Mouse (Mus musculus) CD8-positive naive resting alpha-beta T cell, adult 2 months (primary cell): Measurements from ENCODE around the gene Erc2.

Experiments used
- DNase-seq, 2 experiments: peaks; one replicate each; pipeline ENCODE4 v3.0.0; 2022; ENCODE audit warnings: low read depth in 2 of 2, low spot score in 2 of 2

Gene Erc2

DNA sequence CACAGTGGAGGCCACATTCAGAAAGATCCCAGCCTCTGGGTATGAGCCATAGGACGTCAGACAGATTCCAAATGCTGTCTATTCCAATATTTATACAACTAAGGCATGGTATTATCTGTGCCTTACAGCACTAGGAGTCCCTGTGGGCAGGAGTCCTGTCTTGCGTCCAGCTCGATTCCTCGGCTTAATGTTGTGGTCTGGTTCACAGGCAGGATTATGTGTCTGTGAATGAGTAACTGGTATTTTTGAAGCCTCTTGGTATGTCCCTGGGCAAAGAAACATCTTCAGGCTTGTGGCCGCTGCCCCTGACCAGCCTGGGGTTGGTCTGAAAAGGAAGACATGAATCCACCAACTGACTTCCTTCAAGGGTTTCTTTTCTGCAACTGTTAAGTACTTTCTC, 153.1 kb downstream of the Erc2 start:
- no peak for DNase-seq

DNA sequence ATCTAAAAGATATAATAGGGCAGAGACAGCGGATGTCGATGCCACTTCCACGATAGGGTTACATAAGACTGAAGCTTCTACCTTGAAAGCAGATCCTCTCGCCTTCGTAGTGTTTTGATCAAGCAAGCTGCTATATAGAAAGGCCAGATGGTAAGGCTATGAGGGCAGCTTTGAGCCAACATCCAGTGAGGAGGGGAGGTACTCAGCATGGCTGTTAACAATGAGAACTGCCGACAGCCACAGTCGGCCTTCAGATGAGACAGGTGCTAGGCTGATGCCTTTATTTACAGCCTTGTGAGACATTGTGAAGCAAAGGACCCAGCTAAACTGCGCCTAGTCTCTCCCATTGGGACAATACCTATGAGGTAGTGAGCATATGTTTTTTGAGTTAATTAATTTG, 156.3 kb downstream of the Erc2 start:
- no peak for DNase-seq

DNA sequence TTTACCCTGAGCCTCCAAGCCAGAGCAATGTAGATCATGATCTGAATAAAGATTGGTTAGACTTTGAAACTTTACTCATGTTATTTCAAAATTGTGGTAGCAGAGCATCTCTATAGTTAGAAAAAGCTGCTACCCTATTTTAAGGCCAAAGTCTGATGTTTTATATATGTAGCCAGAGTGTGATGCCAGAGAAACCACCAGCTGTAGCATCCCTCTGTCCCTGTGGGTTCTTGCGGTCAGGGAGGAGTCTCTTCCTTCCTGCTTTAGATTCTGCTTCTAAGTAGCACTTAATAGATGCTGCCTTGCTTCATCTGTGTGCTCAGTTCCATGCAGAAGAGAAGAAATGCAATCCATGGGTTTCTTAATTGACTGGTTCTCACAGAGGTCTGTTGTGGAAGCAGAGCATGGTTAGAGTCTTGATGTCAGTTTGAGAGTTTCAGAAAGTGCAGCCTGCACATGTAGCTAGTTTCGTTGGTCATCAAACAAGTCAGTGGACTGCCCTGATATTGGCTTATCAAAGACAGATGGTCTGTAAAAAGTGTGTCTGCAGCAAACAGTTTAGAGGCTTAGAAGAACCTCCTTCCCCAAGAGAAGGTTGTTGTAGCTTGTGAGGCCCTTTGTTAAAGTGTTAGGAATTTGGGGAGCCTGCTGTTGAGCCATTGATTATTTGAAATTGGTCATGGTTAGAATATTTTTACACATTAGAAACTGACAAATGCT, 156.9 kb downstream of the Erc2 start:
- no peak for DNase-seq

DNA sequence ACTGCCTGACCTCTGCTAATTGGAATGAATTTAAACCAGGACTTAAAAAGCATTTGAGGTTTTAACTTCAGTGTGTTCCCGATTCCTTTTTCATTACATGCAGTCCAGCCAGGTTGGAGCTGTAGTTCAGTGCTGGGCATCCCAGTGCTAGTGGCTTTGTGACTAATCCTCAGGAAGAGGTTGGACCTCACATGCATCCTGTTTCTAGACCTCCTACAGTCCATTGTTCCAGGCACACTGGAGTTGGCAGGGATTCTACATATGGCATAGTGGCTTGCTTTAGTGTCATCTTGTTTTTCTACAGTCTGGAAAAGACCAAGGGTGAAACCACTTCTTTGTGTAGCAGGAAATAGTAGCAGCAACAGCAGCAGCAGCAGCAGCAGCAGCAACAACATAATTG, 159.0 kb downstream of the Erc2 start:
- no peak for DNase-seq

DNA sequence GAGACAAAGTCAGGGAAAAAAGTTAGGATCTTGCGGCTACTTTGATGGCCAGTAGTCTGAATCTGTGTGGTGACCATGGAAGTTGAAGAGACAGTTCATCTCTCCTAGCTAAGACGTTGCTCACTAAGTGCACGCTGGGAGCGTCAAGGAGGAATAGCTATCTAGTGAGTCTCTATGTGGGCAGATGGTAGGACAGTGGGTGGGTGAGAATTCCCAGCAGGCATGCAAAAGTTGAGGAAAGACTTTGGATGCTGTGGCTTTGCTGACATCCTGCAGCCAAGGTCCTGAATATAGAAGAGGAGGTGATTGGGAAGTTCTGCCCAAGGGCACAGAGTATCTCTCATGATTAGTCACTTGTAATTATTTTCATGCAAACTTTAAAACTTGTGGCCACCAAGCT, 162.6 kb downstream of the Erc2 start:
- DNase-seq = no peak

DNA sequence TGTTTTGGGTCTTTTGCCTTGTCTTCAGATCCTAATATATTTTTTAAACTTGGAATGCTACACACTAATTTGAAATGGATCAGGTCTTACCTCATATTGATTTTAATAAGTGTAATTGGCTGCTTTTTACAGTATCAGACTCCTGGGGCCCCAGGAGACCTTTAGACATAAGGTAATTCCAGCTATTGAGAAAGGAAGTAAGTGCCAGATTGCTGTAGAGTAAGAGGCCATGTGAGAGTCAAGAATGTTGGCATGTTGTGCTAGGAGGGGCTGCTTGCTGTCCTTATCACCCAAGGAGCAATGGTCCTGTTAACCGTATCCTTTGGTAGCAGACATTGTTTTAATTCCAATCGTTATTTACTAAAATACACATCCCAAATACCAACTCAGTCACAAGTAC, 163.3 kb downstream of the Erc2 start:
- no peak for DNase-seq

DNA sequence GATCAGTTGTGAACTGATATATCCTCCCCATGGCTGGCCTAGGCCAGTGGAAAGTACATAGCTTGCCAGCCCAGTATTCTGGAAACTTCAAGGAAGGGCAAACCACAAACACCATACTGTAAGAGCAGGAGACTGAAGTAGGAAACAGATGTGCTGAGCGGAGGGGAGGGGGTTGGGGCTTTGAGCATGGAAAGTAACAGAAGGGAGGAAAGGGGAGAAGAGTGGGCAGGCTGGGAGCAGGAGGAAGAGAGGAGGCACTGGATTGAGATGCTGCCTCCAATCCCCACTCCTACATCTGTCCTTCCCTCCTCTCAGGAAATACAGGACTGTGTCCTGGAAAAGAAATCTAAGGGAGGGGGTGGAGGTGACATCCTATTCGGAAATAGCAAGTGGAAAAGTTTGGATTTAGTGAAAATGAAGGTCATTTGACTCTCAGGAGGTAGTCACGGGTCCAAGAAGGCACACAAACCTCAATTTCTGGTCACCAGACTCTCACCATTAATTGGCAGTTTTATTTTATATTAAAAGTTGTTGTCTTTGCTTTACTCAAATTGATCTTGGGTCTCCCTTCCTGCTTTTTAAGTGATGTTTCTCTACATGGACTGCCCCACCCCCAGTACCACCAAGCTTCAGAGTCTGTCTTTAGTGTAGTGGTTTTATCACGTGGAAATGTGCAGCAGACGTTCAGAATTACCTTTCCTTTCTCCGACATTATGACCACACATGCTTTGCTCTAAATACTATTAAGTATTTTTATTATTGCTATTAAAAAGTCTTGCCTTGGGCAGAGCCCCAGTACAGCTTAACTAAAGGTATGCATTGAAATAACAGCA, 167.1 kb downstream of the Erc2 start:
- DNase-seq = no peak

DNA sequence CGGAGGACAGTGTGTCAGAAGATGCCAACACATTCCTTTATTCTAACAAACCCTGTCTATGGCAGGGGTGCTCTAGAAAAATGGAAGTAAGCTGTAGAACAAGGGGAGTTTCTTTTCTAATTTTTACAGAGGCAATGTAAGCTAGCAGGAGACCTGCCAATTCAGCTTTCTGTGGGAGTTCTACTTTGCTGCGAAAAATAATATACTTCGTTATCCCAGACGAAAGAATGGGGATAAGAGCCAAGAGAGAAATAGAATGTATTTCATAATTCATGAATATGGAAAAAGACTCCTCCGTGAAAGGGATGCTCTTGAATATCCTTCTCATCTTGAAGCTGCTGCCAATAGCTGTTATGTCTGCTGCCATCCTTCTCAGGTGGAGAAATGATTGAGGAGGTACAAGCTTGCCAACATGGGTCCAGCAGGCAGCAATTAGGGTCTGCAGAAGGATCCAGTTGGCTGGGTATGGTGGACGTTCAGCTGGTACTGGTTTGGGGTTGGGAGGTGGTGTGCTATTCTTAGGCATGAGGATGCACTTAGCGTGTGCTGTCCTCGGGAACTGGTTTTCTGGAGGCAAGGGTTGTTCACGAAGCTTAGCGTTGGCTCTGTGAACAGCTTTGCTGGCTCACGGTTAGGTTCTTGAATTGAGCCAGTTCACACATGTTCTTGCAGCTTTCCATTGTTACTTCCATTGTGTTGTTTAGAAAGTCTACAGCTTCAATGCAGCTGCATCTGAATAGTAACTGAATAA, 176.1 kb downstream of the Erc2 start:
- no peak for DNase-seq

DNA sequence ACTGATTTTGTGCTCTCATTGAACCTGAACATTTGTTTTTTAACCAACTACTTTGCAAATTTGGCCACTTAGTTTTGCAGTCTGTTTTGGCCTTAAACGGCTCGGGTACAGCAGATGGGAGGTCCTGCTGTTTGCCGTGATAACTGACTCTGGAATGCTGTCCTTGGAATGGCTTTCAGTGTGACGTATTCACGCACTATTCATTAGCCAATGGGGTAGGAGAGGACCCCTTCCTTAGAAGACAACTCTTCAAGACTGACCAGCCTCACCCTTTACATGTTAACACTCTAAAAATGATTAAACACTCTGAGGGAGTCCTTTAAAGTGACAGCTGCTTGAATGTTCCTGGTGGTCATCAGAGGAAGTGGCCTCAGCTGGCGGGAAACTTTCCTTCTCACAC, 178.5 kb downstream of the Erc2 start:
- DNase-seq = no peak

DNA sequence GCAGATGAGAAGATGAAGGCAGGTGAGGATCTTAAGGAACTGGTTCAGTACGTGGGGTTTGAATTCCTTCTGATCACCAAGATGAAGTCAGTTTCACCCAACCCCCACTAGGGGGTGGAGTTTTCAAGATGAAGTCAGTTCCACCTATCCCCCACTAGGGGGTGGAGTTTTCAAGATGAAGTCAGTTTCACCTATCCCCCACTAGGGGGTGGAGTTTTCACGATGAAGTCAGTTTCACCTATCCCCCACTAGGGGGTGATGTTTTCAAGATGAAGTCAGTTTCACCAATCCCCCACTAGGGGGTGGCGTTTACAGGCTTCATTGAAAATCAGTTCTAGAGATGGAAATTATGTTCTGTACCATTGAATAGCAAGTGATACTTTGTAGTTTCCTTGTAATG, 181.7 kb downstream of the Erc2 start:
- DNase-seq = peak in 1 of 2 experiments; percentile 0

DNA sequence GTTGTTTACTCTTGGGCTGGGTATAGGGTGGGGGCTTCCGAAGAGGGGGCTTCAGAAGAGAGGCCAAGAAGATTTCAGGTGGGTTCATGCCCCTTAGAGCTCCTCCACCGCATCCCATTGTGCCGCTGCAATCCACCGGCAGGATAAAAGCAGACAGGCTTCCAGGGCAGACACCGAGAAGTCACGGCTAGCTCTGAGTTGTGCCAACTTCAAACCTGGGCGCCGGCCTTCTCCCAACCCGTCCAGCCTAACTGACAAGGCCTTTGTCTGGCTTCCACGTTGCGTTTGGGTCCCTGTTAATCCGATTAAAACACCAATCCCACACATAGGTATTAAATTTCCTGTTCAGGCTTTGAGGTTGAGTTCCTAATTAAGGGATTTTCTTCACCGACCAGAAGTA, 182.8 kb downstream of the Erc2 start:
- no peak for DNase-seq

DNA sequence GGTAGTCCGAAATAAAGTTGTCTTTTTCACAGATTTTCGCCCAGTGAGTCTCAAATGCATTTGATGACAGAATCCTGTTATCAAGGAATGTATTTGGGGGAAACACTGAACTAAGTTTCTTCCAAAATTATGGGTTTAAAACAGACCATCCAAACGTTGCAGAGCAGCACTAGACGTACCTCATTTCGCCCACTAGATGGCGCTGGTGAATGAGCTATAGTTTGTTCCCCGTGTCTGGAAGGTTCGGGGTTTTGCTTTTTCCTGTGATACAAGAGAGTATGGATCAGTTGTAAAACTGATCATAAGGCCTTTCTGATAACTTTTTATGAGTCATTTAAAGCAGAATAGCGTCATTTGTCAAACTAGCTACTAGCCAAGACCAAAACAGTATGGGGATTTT, 185.9 kb downstream of the Erc2 start:
- no peak for DNase-seq

DNA sequence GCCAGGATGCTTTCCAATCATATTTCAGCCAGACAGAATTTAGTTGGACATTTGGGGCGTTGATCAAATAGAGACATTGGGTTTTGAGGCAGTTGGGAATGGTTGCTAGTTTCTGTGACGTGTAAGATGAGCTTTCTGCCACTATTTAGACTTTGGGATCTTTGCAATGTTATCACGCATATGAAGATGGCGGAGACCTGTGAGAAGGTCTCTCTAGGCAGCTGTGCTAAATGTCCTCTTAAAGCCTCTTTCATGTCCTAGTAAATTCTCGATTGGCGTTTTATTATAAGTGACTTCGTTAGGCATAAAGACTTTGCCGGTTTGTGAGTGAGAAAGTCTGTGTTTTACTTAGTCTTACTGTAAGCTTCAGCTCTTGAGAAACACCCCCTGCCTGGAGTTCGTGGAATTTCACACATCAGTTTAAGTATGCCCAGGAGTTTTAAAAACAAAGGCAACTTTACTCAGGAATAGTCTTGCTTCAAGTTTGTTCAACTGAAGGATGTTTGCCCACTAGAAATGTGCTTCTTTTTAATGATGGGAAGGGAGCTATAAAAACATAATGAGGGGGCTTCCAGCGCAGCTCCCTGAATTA, 186.4 kb downstream of the Erc2 start:
- no peak for DNase-seq

DNA sequence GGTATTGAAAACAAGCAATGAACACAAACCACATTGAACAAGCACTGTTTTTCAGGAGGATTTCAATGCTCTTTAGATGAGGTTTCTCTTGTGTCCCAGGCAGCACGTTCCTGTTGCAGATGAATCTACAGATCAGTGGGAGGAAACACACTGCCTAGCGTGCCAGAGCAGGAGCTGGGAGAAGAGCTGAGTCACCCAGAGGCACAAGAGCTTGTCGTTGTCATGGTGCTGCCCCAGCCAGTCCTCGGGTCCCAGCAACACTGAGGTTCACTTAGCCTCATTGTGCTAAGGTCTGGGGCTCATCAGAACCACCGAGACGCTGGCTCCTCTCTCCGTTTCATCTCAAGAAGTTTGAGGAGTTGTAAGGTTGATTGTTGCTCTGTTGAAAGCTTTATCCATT, 188.6 kb downstream of the Erc2 start:
- DNase-seq = no peak

DNA sequence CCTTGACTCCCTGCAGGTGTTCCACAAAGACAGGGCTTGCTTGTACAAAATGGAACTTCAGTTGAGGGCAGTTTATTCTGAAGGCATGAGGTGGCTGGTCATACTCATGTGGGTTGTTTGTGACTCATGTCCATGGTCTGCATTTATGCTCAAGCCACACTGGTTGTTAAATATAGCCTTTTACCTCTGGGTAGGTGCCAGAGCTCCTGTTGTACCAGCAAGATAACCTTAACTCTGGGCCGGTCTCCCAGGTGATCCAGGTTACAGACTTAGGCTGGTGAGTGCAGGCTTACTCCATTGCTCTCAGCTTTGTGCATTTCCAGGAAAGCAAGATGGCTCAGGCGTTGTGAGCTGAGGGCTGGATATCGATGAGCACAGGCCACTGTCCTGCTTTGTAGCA, 189.4 kb downstream of the Erc2 start:
- no peak for DNase-seq

DNA sequence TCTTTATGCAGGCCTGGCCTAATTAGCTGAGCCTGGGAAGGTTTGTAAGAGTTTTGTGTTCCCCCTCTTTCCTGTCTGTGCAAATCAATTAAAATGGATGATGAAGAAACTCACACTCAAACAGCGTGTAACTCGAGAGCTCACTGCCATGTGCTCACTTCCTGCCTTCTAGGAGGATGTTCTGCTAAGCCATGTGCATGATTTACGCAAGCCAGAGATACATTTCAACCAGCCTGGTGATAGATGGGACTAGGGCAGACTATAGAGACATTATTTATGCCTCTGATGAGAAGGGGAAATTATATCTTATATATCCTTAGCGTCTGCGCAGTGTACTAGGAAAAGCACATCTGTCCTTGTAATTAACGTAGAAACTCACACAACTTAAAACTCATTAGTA, 193.5 kb downstream of the Erc2 start:
- DNase-seq = no peak

DNA sequence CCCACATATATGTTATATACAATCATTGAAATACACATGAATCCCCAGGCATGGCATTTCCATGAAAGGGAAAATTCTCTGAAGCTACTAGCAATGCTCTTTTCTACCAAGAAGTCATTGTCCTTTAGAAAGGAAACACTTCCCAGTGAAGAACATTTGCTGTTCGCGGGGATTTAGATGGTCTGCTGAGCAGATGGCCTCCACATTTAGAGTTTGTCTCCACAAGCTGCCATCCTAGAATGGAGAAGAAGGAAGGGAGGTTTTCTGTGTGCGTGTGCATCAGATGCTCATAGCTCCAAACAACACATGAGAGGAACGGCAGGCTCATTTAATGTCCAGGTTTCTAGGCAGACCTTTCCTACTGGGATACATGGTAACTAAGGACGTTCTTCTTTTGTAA, 196.8 kb downstream of the Erc2 start:
- DNase-seq = no peak

DNA sequence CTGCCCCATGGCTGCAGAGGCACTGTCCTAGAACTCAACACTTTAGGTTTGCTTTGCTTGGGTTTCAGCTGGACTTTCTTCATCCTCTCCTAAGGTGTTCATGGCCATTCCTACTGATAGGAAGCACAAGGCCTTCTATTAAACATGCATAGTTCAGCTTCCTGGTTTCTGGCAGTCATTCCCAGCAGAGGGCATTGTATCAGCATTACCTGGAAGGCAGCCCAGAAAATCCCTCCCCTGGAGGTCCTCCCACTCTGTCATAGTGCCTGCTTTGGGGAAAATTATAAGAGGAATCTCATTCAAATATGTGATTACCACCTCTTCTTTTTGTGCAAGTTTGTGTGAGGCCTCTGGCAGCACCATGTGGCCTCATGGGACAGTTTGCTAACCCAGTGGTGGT, 199.6 kb downstream of the Erc2 start:
- DNase-seq = no peak

DNA sequence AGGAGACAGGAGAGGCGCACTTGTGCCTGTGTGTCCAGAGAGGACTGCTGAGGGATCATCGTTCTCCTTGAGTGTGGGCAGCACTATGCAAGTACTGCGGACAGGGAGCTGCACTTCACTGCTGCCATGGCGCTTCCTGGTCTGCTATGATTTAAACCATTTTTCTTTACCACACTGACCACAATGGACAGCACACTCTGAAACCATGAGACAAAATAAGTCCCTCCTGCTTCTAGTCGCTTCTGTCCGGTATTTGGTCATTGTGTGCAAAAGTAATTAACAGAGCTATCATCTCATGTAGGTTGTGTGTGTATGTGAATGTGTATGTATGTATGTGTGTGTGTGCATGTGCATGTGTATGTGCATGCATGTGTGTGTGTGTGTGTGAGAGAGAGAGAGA, 200.3 kb downstream of the Erc2 start:
- DNase-seq = no peak

DNA sequence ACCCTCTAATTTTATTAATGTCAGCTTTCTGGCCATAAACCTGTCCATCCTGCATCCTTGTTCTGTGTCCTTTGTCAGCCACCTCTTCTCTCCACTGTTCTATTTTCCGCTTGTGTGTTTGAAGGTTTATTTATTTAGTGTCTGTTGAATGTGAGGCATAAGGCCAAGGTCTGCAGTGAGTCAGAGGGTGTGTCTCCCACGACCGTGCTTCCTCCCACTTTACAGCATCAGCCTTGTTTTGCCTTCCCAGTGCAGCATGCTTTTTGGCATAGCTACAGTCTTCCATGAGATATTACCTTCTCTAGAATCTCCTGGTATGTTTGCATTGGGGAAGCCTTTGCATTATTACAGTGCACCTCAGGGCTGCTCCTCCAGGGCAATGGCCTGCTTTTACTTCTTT, 200.8 kb downstream of the Erc2 start:
- no peak for DNase-seq

DNA sequence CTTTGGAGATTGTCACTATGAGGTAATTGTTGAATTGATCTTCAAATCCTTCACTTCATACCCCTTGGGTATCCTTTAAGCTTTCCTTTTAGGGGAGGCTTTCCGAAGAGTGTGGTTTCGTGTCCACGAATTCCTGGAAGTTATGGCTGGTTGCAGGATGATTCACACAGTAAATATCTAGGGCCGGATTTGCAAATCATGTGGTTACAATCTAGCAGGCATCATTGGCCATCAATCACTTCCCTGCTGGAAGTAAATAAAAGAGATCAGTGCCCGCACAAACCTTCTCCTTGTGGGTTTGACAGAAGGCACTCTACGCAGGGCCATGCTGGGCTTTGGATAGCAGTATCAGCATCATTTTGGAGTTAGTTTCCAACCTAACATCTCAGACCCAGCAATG, 201.7 kb downstream of the Erc2 start:
- DNase-seq = no peak

DNA sequence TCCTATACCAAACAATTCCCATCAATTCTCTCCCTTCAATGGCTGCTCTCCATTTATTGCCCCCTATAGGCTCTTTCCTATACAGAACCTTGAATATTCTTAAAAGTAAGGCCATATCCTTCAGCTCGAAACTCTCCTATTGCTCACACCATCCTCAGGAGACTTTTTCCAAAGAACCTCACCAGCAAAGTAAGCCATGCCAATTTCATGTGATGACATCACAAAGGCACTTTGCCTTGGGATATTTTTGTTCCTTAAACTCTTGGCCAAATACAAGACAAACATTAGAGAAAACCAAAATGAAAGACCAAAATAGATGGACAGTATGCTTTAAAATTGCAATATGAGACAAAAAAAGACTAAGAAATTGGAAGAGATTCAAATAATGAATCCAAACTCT, 204.6 kb downstream of the Erc2 start:
- no peak for DNase-seq
